Mouse (Mus musculus) lung, postnatal 0 days (tissue): ENCODE results near the gene Wnt4.

Experiments
- CTCF ChIP-seq: IDR thresholded peaks from 2 replicates; pipeline ENCODE4 v1.5.1; 2016; ENCODE audit warnings: antibody characterized with exemption, mild to moderate bottlenecking
- EP300 ChIP-seq: IDR thresholded peaks from 2 replicates; pipeline ENCODE4 v1.6.1; 2016; ENCODE audit warnings: antibody characterized with exemption, mild to moderate bottlenecking, control low read depth

GRCm38 (mm10) chr4:137244883-137245282 lies 32.4 kb upstream of the Wnt4 start:
- TF ChIP-seq EP300 (no peak), CTCF (no peak)
